Mouse (Mus musculus) liver, embryonic 15.5 days (tissue): Measurements from ENCODE around the gene Ttc39b. TPM values are rescaled to one million over a fixed set of nuclear protein-coding genes. Genes with fewer than 3 reads are reported as not detected.

Experiments used
- ATAC-seq: fragments of 200-750 bp; cut with Nextera tagmentation; 2 replicates; pipeline ENCODE4 v1.8.0; 2017; ENCODE audit warnings: moderate number of reproducible peaks, mild to moderate bottlenecking, moderate library complexity; ENCODE audit not compliant: insufficient read depth
- H3K27ac ChIP-seq: fragments of 300-500 bp; sonication (generic); replicated peaks from 2 replicates; pipeline ENCODE4 v1.5.1; 2015; ENCODE audit warnings: mild to moderate bottlenecking, inconsistent platforms
- H3K27me3 ChIP-seq: fragments of 300-500 bp; sonication (generic); 2 replicates; pipeline ENCODE4 v1.6.1; 2015; ENCODE audit warnings: mild to moderate bottlenecking, inconsistent platforms
- H3K36me3 ChIP-seq: fragments of 300-500 bp; sonication (generic); replicated peaks from 2 replicates; pipeline ENCODE4 v1.6.1; 2015; ENCODE audit warnings: moderate library complexity, mild to moderate bottlenecking, inconsistent platforms
- H3K4me1 ChIP-seq: fragments of 300-500 bp; sonication (generic); replicated peaks from 2 replicates; pipeline ENCODE4 v1.6.1; 2015; ENCODE audit warnings: inconsistent platforms
- H3K4me2 ChIP-seq: fragments of 300-500 bp; sonication (generic); 2 replicates; pipeline ENCODE4 v1.6.1; 2015; ENCODE audit warnings: moderate library complexity, mild to moderate bottlenecking, inconsistent platforms
- H3K4me3 ChIP-seq: fragments of 300-500 bp; sonication (generic); replicated peaks from 2 replicates; pipeline ENCODE4 v1.5.1; 2015; ENCODE audit warnings: mild to moderate bottlenecking, inconsistent platforms
- H3K9ac ChIP-seq: fragments of 300-500 bp; sonication (generic); 2 replicates; pipeline ENCODE4 v1.6.1; 2015; ENCODE audit warnings: moderate library complexity, mild to moderate bottlenecking, inconsistent platforms
- H3K9me3 ChIP-seq: fragments of 300-500 bp; sonication (generic); replicated peaks from 2 replicates; pipeline ENCODE4 v1.6.1; 2016; ENCODE audit warnings: inconsistent platforms
- WGBS: fragments of 180-500 bp; shearing (Covaris S2); methylation state at CpG from one replicate; pipeline ENCODE4 v1.1.7; 2015; ENCODE audit warnings: mixed read lengths; ENCODE audit not compliant: insufficient replicate concordance; 5-methylcytosine and 5-hydroxymethylcytosine counted together
- polyA plus RNA-seq: library from polyadenylated mRNA; unstranded; fragments of >200 nt; fragmentation: Nextera tagmentation; extraction: Ambion mirVana; gene quantifications from 2 replicates; pipeline ENCODE4 v1.2.1, GENCODE M21; 2015

Gene Ttc39b
- polyA plus RNA-seq, 1 experiment from 2014 or later: 1.8 TPM

GRCm38 (mm10) chr4:83206803-83207586 lies 117.1 kb downstream of the Ttc39b start:
- Histone ChIP-seq H3K36me3 (no peaks in the 10 kb centered on the region), H3K4me2 (no peak overlapping the region), H3K4me1 (no peaks in the 10 kb centered on the region), H3K9me3 (no peaks in the 10 kb centered on the region), H3K27me3 (no peaks in the 10 kb centered on the region), H3K27ac (no peak overlapping the region), H3K9ac (no peak overlapping the region), H3K4me3 (no peak overlapping the region)
- WGBS: 56% methylated on average over 10 of the region's 10 CpGs
- no peak for ATAC-seq

GRCm38 (mm10) chr4:83206416-83206802 lies 117.6 kb downstream of the Ttc39b start:
- no peaks in the 10 kb centered on the region for H3K4me1 ChIP-seq
- no peak overlapping the region for H3K9ac ChIP-seq
- no peaks in the 10 kb centered on the region for H3K27me3 ChIP-seq
- H3K4me2 ChIP-seq: no peak overlapping the region
- no peaks in the 10 kb centered on the region for H3K9me3 ChIP-seq
- no peak overlapping the region for H3K27ac ChIP-seq
- WGBS: 66% methylated on average over 2 of the region's 2 CpGs
- no peak overlapping the region for H3K4me3 ChIP-seq
- H3K36me3 ChIP-seq: no peaks in the 10 kb centered on the region
- no peak for ATAC-seq

GRCm38 (mm10) chr4:83199391-83199790 lies 124.7 kb downstream of the Ttc39b start:
- H3K36me3 ChIP-seq: no peaks in the 10 kb centered on the region
- no peaks in the 10 kb centered on the region for H3K4me1 ChIP-seq
- no peak overlapping the region for H3K27ac ChIP-seq
- H3K27me3 ChIP-seq: no peaks in the 10 kb centered on the region
- H3K9ac ChIP-seq: no peak overlapping the region
- 20% methylated on average over 8 of the region's 8 CpGs for WGBS
- H3K4me3 ChIP-seq: no peak overlapping the region
- H3K9me3 ChIP-seq: no peaks in the 10 kb centered on the region
- ATAC-seq: no peak
- H3K4me2 ChIP-seq: no peak overlapping the region

- Histone ChIP-seq H3K27ac (no peak overlapping the region), H3K27me3 (no peaks in the 10 kb centered on the region), H3K9me3 (no peaks in the 10 kb centered on the region), H3K4me2 (no peak overlapping the region), H3K9ac (no peak overlapping the region), H3K36me3 (no peaks in the 10 kb centered on the region), H3K4me1 (no peaks in the 10 kb centered on the region), H3K4me3 (no peak overlapping the region)
- WGBS: 43% methylated on average over 3 of the region's 3 CpGs
- ATAC-seq: no peak
These were observed 125.9 kb downstream of the Ttc39b start for GRCm38 (mm10) chr4:83198123-83198522.

- ATAC-seq: no peak
- H3K36me3 ChIP-seq: no peaks in the 10 kb centered on the region
- no peaks in the 10 kb centered on the region for H3K27me3 ChIP-seq
- H3K27ac ChIP-seq: no peak overlapping the region
- no peak overlapping the region for H3K4me3 ChIP-seq
- 57% methylated on average over 2 of the region's 2 CpGs for WGBS
- no peak overlapping the region for H3K4me2 ChIP-seq
- H3K4me1 ChIP-seq: no peaks in the 10 kb centered on the region
- no peak overlapping the region for H3K9ac ChIP-seq
- H3K9me3 ChIP-seq: no peaks in the 10 kb centered on the region
These were observed 134.3 kb downstream of the Ttc39b start for GRCm38 (mm10) chr4:83189736-83190135.

GRCm38 (mm10) chr4:83187324-83187723 lies 136.7 kb downstream of the Ttc39b start:
- 51% methylated on average over 1 of the region's 1 CpGs for WGBS
- no peaks in the 10 kb centered on the region for H3K9me3 ChIP-seq
- no peaks in the 10 kb centered on the region for H3K27me3 ChIP-seq
- no peak overlapping the region for H3K27ac ChIP-seq
- no peaks in the 10 kb centered on the region for H3K4me1 ChIP-seq
- no peak overlapping the region for H3K9ac ChIP-seq
- H3K4me3 ChIP-seq: no peak overlapping the region
- H3K4me2 ChIP-seq: no peak overlapping the region
- H3K36me3 ChIP-seq: no peaks in the 10 kb centered on the region
- ATAC-seq: no peak

GRCm38 (mm10) chr4:83186448-83186847 lies 137.6 kb downstream of the Ttc39b start:
- Histone ChIP-seq H3K4me2 (no peak overlapping the region), H3K27ac (no peak overlapping the region), H3K27me3 (no peaks in the 10 kb centered on the region), H3K36me3 (no peaks in the 10 kb centered on the region), H3K4me1 (no peaks in the 10 kb centered on the region), H3K4me3 (no peak overlapping the region), H3K9me3 (no peaks in the 10 kb centered on the region), H3K9ac (no peak overlapping the region)
- 48% methylated on average over 6 of the region's 6 CpGs for WGBS
- no peak for ATAC-seq

GRCm38 (mm10) chr4:83183288-83183930 lies 140.6 kb downstream of the Ttc39b start:
- WGBS: 31% methylated on average over 9 of the region's 9 CpGs
- H3K4me1 ChIP-seq: no peaks in the 10 kb centered on the region
- no peak overlapping the region for H3K4me2 ChIP-seq
- no peak overlapping the region for H3K27ac ChIP-seq
- H3K9ac ChIP-seq: no peak overlapping the region
- H3K9me3 ChIP-seq: no peaks in the 10 kb centered on the region
- no peaks in the 10 kb centered on the region for H3K36me3 ChIP-seq
- no peak overlapping the region for H3K4me3 ChIP-seq
- H3K27me3 ChIP-seq: no peaks in the 10 kb centered on the region
- no peak for ATAC-seq

GRCm38 (mm10) chr4:83182178-83183068 lies 141.6 kb downstream of the Ttc39b start:
- no peaks in the 10 kb centered on the region for H3K27me3 ChIP-seq
- no peaks in the 10 kb centered on the region for H3K36me3 ChIP-seq
- no peak for ATAC-seq
- no peak overlapping the region for H3K9ac ChIP-seq
- no peak overlapping the region for H3K27ac ChIP-seq
- no peaks in the 10 kb centered on the region for H3K9me3 ChIP-seq
- no peaks in the 10 kb centered on the region for H3K4me1 ChIP-seq
- WGBS: 49% methylated on average over 8 of the region's 8 CpGs
- no peak overlapping the region for H3K4me3 ChIP-seq
- H3K4me2 ChIP-seq: no peak overlapping the region

GRCm38 (mm10) chr4:83177471-83177870 lies 146.6 kb downstream of the Ttc39b start:
- Histone ChIP-seq H3K36me3 (no peaks in the 10 kb centered on the region), H3K9ac (no peak overlapping the region), H3K9me3 (no peaks in the 10 kb centered on the region), H3K4me2 (no peak overlapping the region), H3K27me3 (no peaks in the 10 kb centered on the region), H3K4me1 (no peaks in the 10 kb centered on the region), H3K4me3 (no peak overlapping the region), H3K27ac (no peak overlapping the region)
- WGBS: 61% methylated on average over 2 of the region's 2 CpGs
- ATAC-seq: no peak

GRCm38 (mm10) chr4:83174946-83175345 lies 149.1 kb downstream of the Ttc39b start:
- no peaks in the 10 kb centered on the region for H3K4me1 ChIP-seq
- 45% methylated on average over 8 of the region's 8 CpGs for WGBS
- H3K27me3 ChIP-seq: no peaks in the 10 kb centered on the region
- no peak for ATAC-seq
- no peak overlapping the region for H3K9ac ChIP-seq
- H3K4me3 ChIP-seq: no peak overlapping the region
- H3K9me3 ChIP-seq: no peaks in the 10 kb centered on the region
- no peaks in the 10 kb centered on the region for H3K36me3 ChIP-seq
- no peak overlapping the region for H3K4me2 ChIP-seq
- H3K27ac ChIP-seq: no peak overlapping the region
